Mouse (Mus musculus) gastrocnemius, adult 8-10 months (tissue): ENCODE measurements around the gene Hyal2. TPM values are rescaled to one million over a fixed set of nuclear protein-coding genes. Genes with fewer than 3 reads are reported as not detected.

ENCODE experiments used
- DNase-seq, 2 experiments: peaks; one replicate each; pipeline ENCODE4 v3.0.0; 2022; ENCODE audit warnings: low spot score in 2 of 2
- total RNA-seq, 4 experiments: library from RNA; stranded (reverse); gene quantifications; 2 replicates each; pipeline ENCODE4 v1.2.4; 2022

Gene Hyal2
- 10 to 100 TPM; 12.7 to 18.6 (median 16.7) TPM for total RNA-seq

GRCm38 (mm10) chr9:107567702-107568319 is at the start of gene Hyal2:
Gene Hyal2, plus strand, starts transcription at chr9:107567945.
- DNase-seq: no peak

- DNase-seq: no peak
Measured at GRCm38 (mm10) chr9:107520331-107520730, 47.4 kb upstream of the Hyal2 start.

- no peak for DNase-seq
Measured at GRCm38 (mm10) chr9:107521190-107521589, 46.6 kb upstream of the Hyal2 start.

- DNase-seq: no peak
Measured at GRCm38 (mm10) chr9:107521711-107522399, 45.9 kb upstream of the Hyal2 start.

GRCm38 (mm10) chr9:107522400-107522711 is 45.4 kb upstream of the Hyal2 start:
- DNase-seq: no peak

- peak; percentile 65 for DNase-seq
Measured at GRCm38 (mm10) chr9:107526198-107527026, 41.3 kb upstream of the Hyal2 start.

GRCm38 (mm10) chr9:107533791-107534407 is 33.8 kb upstream of the Hyal2 start, which contains the start of gene Tmem115:
Gene Tmem115, plus strand, starts transcription at chr9:107533945.
- DNase-seq: peak; percentile 85 to 92

GRCm38 (mm10) chr9:107534408-107535202 is 33.1 kb upstream of the Hyal2 start:
- no peak for DNase-seq

GRCm38 (mm10) chr9:107538231-107538630 is 29.5 kb upstream of the Hyal2 start:
- no peak for DNase-seq

- no peak for DNase-seq
Measured at GRCm38 (mm10) chr9:107538711-107539110, 29.0 kb upstream of the Hyal2 start.

- DNase-seq: no peak
Measured at GRCm38 (mm10) chr9:107539940-107540339, 27.8 kb upstream of the Hyal2 start.

GRCm38 (mm10) chr9:107540420-107540819 is 27.3 kb upstream of the Hyal2 start:
- DNase-seq: no peak

- DNase-seq: no peak
Measured at GRCm38 (mm10) chr9:107541005-107541404, 26.7 kb upstream of the Hyal2 start.

- DNase-seq: peak; percentile 88 to 89
Measured at GRCm38 (mm10) chr9:107541474-107542351, 26.0 kb upstream of the Hyal2 start, which contains the start of the genes Cyb561d2 and Nprl2. Gene Cyb561d2, minus strand, starts transcription at chr9:107542193. Gene Nprl2, plus strand, starts transcription at chr9:107542226.

GRCm38 (mm10) chr9:107542352-107542686 is 25.4 kb upstream of the Hyal2 start:
- DNase-seq: no peak

GRCm38 (mm10) chr9:107542721-107543120 is 25.0 kb upstream of the Hyal2 start:
- DNase-seq: no peak

GRCm38 (mm10) chr9:107543299-107543698 is 24.4 kb upstream of the Hyal2 start:
- DNase-seq: no peak

- no peak for DNase-seq
Measured at GRCm38 (mm10) chr9:107544196-107544700, 23.5 kb upstream of the Hyal2 start.

- no peak for DNase-seq
Measured at GRCm38 (mm10) chr9:107544729-107545128, 23.0 kb upstream of the Hyal2 start.

GRCm38 (mm10) chr9:107545199-107545598 is 22.5 kb upstream of the Hyal2 start:
- no peak for DNase-seq
